Mouse (Mus musculus): ENCODE measurements around the gene Rbm42. TPM values are rescaled to one million over a fixed set of nuclear protein-coding genes. Genes with fewer than 3 reads are reported as not detected.

The Rbm42 gene
- polyA plus RNA-seq, 1 experiment from 2014 or later: 126 TPM

- H3K4me3 ChIP-seq: no peak overlapping the region
- no peak overlapping the region for H3K9ac ChIP-seq
- 13% methylated on average over 4 of the region's 4 CpGs for WGBS
- H3K27ac ChIP-seq: no peak overlapping the region
- no peaks in the 10 kb centered on the region for H3K9me3 ChIP-seq
- H3K4me2 ChIP-seq: no peak overlapping the region
- no peak for ATAC-seq (ENCODE audit: borderline replicate concordance, extremely low read depth, low FRiP score, low TSS enrichment)
- peaks cover 36% of the 10 kb centered on the region for H3K36me3 ChIP-seq
- peaks cover 5% of the 10 kb centered on the region for H3K4me1 ChIP-seq
- peaks cover 28% of the 10 kb centered on the region for H3K27me3 ChIP-seq
These were observed 11.0 kb downstream of the Rbm42 start for GRCm38 (mm10) chr7:30639083-30639482.

GRCm38 (mm10) chr7:30636395-30636794 lies 13.7 kb downstream of the Rbm42 start:
- H3K9me3 ChIP-seq: no peaks in the 10 kb centered on the region
- peaks cover 5% of the 10 kb centered on the region for H3K4me1 ChIP-seq
- no peak overlapping the region for H3K27ac ChIP-seq
- no peak overlapping the region for H3K4me3 ChIP-seq
- WGBS: 15% methylated on average over 11 of the region's 11 CpGs
- no peak overlapping the region for H3K9ac ChIP-seq
- no peak for ATAC-seq (ENCODE audit: borderline replicate concordance, extremely low read depth, low FRiP score, low TSS enrichment)
- H3K36me3 ChIP-seq: peaks cover 10% of the 10 kb centered on the region
- H3K27me3 ChIP-seq: peaks cover 54% of the 10 kb centered on the region
- no peak overlapping the region for H3K4me2 ChIP-seq

- ATAC-seq (ENCODE audit: borderline replicate concordance, extremely low read depth, low FRiP score, low TSS enrichment): no peak
- Histone ChIP-seq H3K9me3 (no peaks in the 10 kb centered on the region), H3K4me3 (peak within 1 kb of the TSS; percentile 19), H3K27me3 (peaks cover 55% of the 10 kb centered on the region), H3K9ac (no peak within 1 kb of the TSS), H3K4me1 (peaks cover 5% of the 10 kb centered on the region), H3K36me3 (peaks cover 4% of the 10 kb centered on the region), H3K4me2 (peak within 1 kb of the TSS; percentile 44), H3K27ac (no peak within 1 kb of the TSS)
- WGBS: 4% methylated on average over 5 of the region's 5 CpGs
These were observed 14.4 kb downstream of the Rbm42 start, which contains the start of gene Etv2 for GRCm38 (mm10) chr7:30635752-30636151. Etv2 (minus strand) TSS chr7:30635852.

GRCm38 (mm10) chr7:30634621-30635020 lies 15.5 kb downstream of the Rbm42 start:
- Histone ChIP-seq H3K4me2 (peak overlapping the region; percentile 44), H3K4me1 (peaks cover 5% of the 10 kb centered on the region), H3K27me3 (peaks cover 55% of the 10 kb centered on the region), H3K36me3 (no peaks in the 10 kb centered on the region), H3K9me3 (no peaks in the 10 kb centered on the region), H3K4me3 (peak overlapping the region; percentile 19), H3K9ac (no peak overlapping the region), H3K27ac (no peak overlapping the region)
- peak; percentile 62; the same call in 1 of the 2 replicates for ATAC-seq (ENCODE audit: borderline replicate concordance, extremely low read depth, low FRiP score, low TSS enrichment)
- 1% methylated on average over 20 of the region's 20 CpGs for WGBS

- H3K9ac ChIP-seq: no peak overlapping the region
- H3K36me3 ChIP-seq: no peaks in the 10 kb centered on the region
- no peak overlapping the region for H3K4me2 ChIP-seq
- WGBS: 6% methylated on average over 26 of the region's 27 CpGs
- no peaks in the 10 kb centered on the region for H3K9me3 ChIP-seq
- ATAC-seq (ENCODE audit: borderline replicate concordance, extremely low read depth, low FRiP score, low TSS enrichment): no peak
- H3K4me3 ChIP-seq: no peak overlapping the region; the same call in 1 of the 2 replicates
- H3K27me3 ChIP-seq: peaks cover 55% of the 10 kb centered on the region
- H3K4me1 ChIP-seq: peaks cover 5% of the 10 kb centered on the region
- H3K27ac ChIP-seq: no peak overlapping the region
These were observed 16.2 kb downstream of the Rbm42 start for GRCm38 (mm10) chr7:30633762-30634412.

- Histone ChIP-seq H3K4me2 (no peak overlapping the region), H3K27ac (no peak overlapping the region), H3K4me3 (no peak overlapping the region), H3K9me3 (no peaks in the 10 kb centered on the region), H3K27me3 (peaks cover 26% of the 10 kb centered on the region), H3K4me1 (peaks cover 10% of the 10 kb centered on the region), H3K36me3 (peaks cover 4% of the 10 kb centered on the region; the same call in 1 of the 2 replicates), H3K9ac (no peak overlapping the region)
- no peak for ATAC-seq (ENCODE audit: borderline replicate concordance, extremely low read depth, low FRiP score, low TSS enrichment)
These were observed 21.1 kb downstream of the Rbm42 start for GRCm38 (mm10) chr7:30629013-30629412.

GRCm38 (mm10) chr7:30626647-30627046 lies 23.5 kb downstream of the Rbm42 start:
- H3K4me3 ChIP-seq: no peak overlapping the region; the same call in 1 of the 2 replicates
- peaks cover 10% of the 10 kb centered on the region for H3K4me1 ChIP-seq
- H3K27ac ChIP-seq: no peak overlapping the region
- no peak for ATAC-seq (ENCODE audit: borderline replicate concordance, extremely low read depth, low FRiP score, low TSS enrichment)
- peak overlapping the region; percentile 76; the same call in 1 of the 2 replicates for H3K4me2 ChIP-seq
- H3K9me3 ChIP-seq: no peaks in the 10 kb centered on the region
- H3K9ac ChIP-seq: no peak overlapping the region
- H3K27me3 ChIP-seq: peaks cover 4% of the 10 kb centered on the region
- H3K36me3 ChIP-seq: peaks cover 25% of the 10 kb centered on the region
- 72% methylated on average over 5 of the region's 5 CpGs for WGBS

GRCm38 (mm10) chr7:30625530-30626384 lies 24.4 kb downstream of the Rbm42 start, which contains the start of gene Cox6b1:
Cox6b1 (minus strand) TSS chr7:30626151.
- peak within 1 kb of the TSS; percentile 79 for H3K4me3 ChIP-seq
- H3K9me3 ChIP-seq: no peaks in the 10 kb centered on the region
- H3K4me2 ChIP-seq: peak within 1 kb of the TSS; percentile 76
- peaks cover 10% of the 10 kb centered on the region for H3K4me1 ChIP-seq
- no peaks in the 10 kb centered on the region; the same call in 1 of the 2 replicates for H3K27me3 ChIP-seq
- 2% methylated on average over 44 of the region's 44 CpGs for WGBS
- ATAC-seq (ENCODE audit: borderline replicate concordance, extremely low read depth, low FRiP score, low TSS enrichment): peak; percentile 93
- H3K9ac ChIP-seq: peak within 1 kb of the TSS; percentile 79
- H3K27ac ChIP-seq: no peak within 1 kb of the TSS; the same call in 1 of the 2 replicates
- peaks cover 32% of the 10 kb centered on the region for H3K36me3 ChIP-seq

GRCm38 (mm10) chr7:30619202-30619601 lies 30.9 kb downstream of the Rbm42 start:
- Histone ChIP-seq H3K4me1 (no peaks in the 10 kb centered on the region), H3K9me3 (no peaks in the 10 kb centered on the region), H3K4me3 (no peak overlapping the region), H3K36me3 (peaks cover 72% of the 10 kb centered on the region), H3K4me2 (no peak overlapping the region), H3K27me3 (no peaks in the 10 kb centered on the region), H3K27ac (no peak overlapping the region), H3K9ac (no peak overlapping the region)
- no peak for ATAC-seq (ENCODE audit: borderline replicate concordance, extremely low read depth, low FRiP score, low TSS enrichment)
- WGBS: 86% methylated on average over 3 of the region's 3 CpGs

GRCm38 (mm10) chr7:30618658-30619057 lies 31.5 kb downstream of the Rbm42 start:
- Histone ChIP-seq H3K4me3 (no peak overlapping the region), H3K9ac (no peak overlapping the region), H3K9me3 (no peaks in the 10 kb centered on the region), H3K27me3 (no peaks in the 10 kb centered on the region), H3K4me1 (no peaks in the 10 kb centered on the region), H3K36me3 (peaks cover 67% of the 10 kb centered on the region), H3K27ac (no peak overlapping the region), H3K4me2 (no peak overlapping the region)
- 92% methylated on average over 9 of the region's 9 CpGs for WGBS
- no peak for ATAC-seq (ENCODE audit: borderline replicate concordance, extremely low read depth, low FRiP score, low TSS enrichment)

- no peak overlapping the region for H3K9ac ChIP-seq
- WGBS: 52% methylated on average over 5 of the region's 5 CpGs
- no peaks in the 10 kb centered on the region for H3K27me3 ChIP-seq
- H3K36me3 ChIP-seq: peaks cover 40% of the 10 kb centered on the region
- ATAC-seq (ENCODE audit: borderline replicate concordance, extremely low read depth, low FRiP score, low TSS enrichment): no peak
- H3K27ac ChIP-seq: no peak overlapping the region
- no peaks in the 10 kb centered on the region for H3K9me3 ChIP-seq
- H3K4me1 ChIP-seq: no peaks in the 10 kb centered on the region
- no peak overlapping the region for H3K4me2 ChIP-seq
- no peak overlapping the region for H3K4me3 ChIP-seq
These were observed 34.9 kb downstream of the Rbm42 start for GRCm38 (mm10) chr7:30615049-30615760.
